Mouse (Mus musculus) ES-E14 (cell line): ENCODE measurements around the gene Gm6588. TPM values are rescaled to one million over a fixed set of nuclear protein-coding genes. Genes with fewer than 3 reads are reported as not detected.
"Not testable (repeated sequence)": the region's sequence is repeated elsewhere in the genome, so short reads cannot be mapped to it uniquely, and the experiment has no call there.

ENCODE experiments used
- DNase-seq: peaks from one replicate; pipeline ENCODE4 v3.0.0-alpha.2; 2013; ENCODE audit warnings: low read depth, low spot score
- H3K27ac ChIP-seq: 2 replicates; pipeline ENCODE4 v1.5.1; 2012; ENCODE audit warnings: low read depth, mild to moderate bottlenecking, low read length, moderate library complexity, mixed read lengths; ENCODE audit not compliant: poor library complexity, insufficient read depth, severe bottlenecking
- H3K36me3 ChIP-seq: 2 replicates; pipeline ENCODE4 v1.6.1; 2012; ENCODE audit warnings: mild to moderate bottlenecking, low read length, moderate library complexity, mixed read lengths; ENCODE audit not compliant: control insufficient read depth, poor library complexity, insufficient read depth, severe bottlenecking
- H3K4me1 ChIP-seq, 2 experiments: fragments of 150-350 bp in 1 of 2; sonication (generic) in 1 of 2; 2 replicates each; pipeline ENCODE4 v1.6.1; 2012; ENCODE audit warnings: low read length in 2 of 2, mild to moderate bottlenecking in 1 of 2, mixed read lengths in 1 of 2; ENCODE audit not compliant: control insufficient read depth in 2 of 2, insufficient read depth in 2 of 2, poor library complexity in 1 of 2
- H3K4me3 ChIP-seq, 2 experiments: fragments of 150-350 bp in 1 of 2; sonication (generic) in 1 of 2; 2 replicates each; pipeline ENCODE4 v1.5.1; 2012; ENCODE audit warnings: low read length in 2 of 2, low read depth in 1 of 2, mild to moderate bottlenecking in 1 of 2, mixed read lengths in 1 of 2; ENCODE audit not compliant: insufficient read depth in 1 of 2, poor library complexity in 1 of 2, severe bottlenecking in 1 of 2
- H3K9ac ChIP-seq: 2 replicates; pipeline ENCODE4 v1.6.1; 2012; ENCODE audit warnings: low read depth, mild to moderate bottlenecking, low read length, mixed read lengths; ENCODE audit not compliant: poor library complexity, insufficient read depth, severe bottlenecking
- H3K9me3 ChIP-seq: fragments of 150-350 bp; sonication (generic); 2 replicates; pipeline ENCODE4 v1.6.1; 2012; ENCODE audit warnings: low read depth, mild to moderate bottlenecking, low read length; ENCODE audit not compliant: control insufficient read depth, insufficient read depth
- CHD2 ChIP-seq: IDR thresholded peaks from 2 replicates; pipeline ENCODE4 v1.6.1; 2014; ENCODE audit warnings: mild to moderate bottlenecking, low read depth, low read length, inconsistent platforms
- HCFC1 ChIP-seq: IDR thresholded peaks from 2 replicates; pipeline ENCODE4 v1.6.1; 2012; ENCODE audit warnings: low read length, inconsistent platforms, borderline replicate concordance; ENCODE audit not compliant: insufficient read depth
- MAFK ChIP-seq: IDR thresholded peaks from 2 replicates; pipeline ENCODE4 v1.6.1; 2014; ENCODE audit warnings: mild to moderate bottlenecking, low read depth, low read length, inconsistent platforms; ENCODE audit not compliant: insufficient read depth
- ZC3H11A ChIP-seq: IDR thresholded peaks from 2 replicates; pipeline ENCODE4 v1.6.1; 2012; ENCODE audit warnings: low read depth, mild to moderate bottlenecking, inconsistent platforms, low read length, borderline replicate concordance
- ZNF384 ChIP-seq: IDR thresholded peaks from 2 replicates; pipeline ENCODE4 v1.6.1; 2012; ENCODE audit warnings: low read depth, low read length, inconsistent platforms
- in situ Hi-C, 2 experiments: fragments of 600-800 bp; cut with MboI; formaldehyde crosslinking; loops; one replicate each; pipeline ENCODE4 v1.15.1; 2025; ENCODE audit warnings: low sequenced_read_pairs in 2 of 2, inconsistent platforms in 1 of 2; ENCODE audit not compliant: unreplicated experiment in 2 of 2
- total RNA-seq: library from RNA; depleted of rRNA; stranded (reverse); fragments of 300-350 nt; gene quantifications from 2 replicates; pipeline ENCODE4 v1.2.3, GENCODE M21; 2012

Gene Gm6588
- total RNA-seq, 1 experiment = 0.09 TPM

DNA sequence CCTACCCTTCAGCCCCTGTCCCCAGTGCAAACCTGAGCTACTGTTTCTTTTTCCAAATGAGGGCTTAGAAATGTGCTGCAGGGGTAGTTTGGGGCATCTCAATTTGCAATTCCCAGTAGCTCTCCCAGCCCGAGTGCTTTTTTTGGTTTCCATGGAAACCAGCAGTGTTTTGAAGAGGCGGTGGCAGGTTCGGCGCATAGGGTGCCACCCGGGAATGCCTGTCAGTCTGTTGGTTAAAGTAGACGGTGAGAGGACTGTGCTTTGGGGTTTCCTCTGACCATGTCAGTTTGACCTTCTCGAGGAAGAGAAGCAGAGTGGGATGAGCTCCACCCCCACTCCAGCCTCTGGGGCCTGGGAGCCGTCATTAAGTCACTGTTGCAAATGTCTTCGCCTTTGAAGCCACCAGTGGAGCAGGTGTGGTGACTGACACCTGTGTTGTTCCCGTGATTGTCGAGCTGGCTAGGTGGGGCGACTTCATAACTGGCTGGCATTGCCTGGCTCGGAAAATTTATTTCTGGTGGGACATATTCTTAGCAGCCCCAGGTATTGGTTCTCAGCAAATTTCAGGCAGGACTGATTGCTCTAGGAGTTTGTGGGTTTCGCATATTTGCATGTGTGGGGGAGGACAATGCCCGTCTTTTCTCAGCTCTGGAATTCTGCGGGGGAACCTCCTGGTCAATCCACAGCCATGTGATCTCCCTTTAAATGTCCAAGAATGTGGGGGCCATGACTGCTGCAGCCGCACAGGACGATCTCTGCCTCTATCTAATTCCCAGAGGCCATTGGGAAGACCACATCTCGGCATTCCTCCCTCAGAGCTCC is 37.5 kb upstream of the Gm6588 start:
- H3K4me1 ChIP-seq = peaks cover 2 to 5% of the 10 kb centered on the region in 2 experiments; a peak in 2 of 4 replicates
- no peak overlapping the region for H3K4me3 ChIP-seq
- no peak for DNase-seq
- in situ Hi-C loops = no loop called here
- TF ChIP-seq CHD2 (no peak), ZC3H11A (no peak), MAFK (no peak), ZNF384 (no peak), HCFC1 (no peak)
- H3K9me3 ChIP-seq = no peaks in the 10 kb centered on the region
- no peak overlapping the region for H3K9ac ChIP-seq
- no peak overlapping the region for H3K27ac ChIP-seq
- H3K36me3 ChIP-seq = no peaks in the 10 kb centered on the region

DNA sequence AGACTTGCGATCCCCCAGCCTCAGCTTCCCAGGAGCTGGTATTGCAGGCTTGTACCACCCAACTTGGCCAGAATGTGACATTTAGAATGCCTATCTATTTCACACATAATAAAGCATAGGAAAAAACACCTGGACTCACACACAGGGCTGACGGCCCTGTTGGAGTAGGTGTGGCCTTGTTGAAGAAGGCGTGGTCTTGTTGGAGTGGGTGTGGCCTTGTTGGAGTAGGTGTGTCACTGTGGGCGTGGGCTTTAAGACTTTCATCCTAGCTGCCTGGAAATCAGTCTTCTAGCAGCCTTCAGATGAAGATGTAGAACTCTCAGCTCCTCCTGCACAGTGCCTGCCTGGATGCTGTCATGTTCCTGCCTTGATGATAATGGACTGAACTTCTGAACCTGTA is 36.4 kb upstream of the Gm6588 start:
- in situ Hi-C loops, H3K4me1 ChIP-seq: not testable (repeated sequence)

DNA sequence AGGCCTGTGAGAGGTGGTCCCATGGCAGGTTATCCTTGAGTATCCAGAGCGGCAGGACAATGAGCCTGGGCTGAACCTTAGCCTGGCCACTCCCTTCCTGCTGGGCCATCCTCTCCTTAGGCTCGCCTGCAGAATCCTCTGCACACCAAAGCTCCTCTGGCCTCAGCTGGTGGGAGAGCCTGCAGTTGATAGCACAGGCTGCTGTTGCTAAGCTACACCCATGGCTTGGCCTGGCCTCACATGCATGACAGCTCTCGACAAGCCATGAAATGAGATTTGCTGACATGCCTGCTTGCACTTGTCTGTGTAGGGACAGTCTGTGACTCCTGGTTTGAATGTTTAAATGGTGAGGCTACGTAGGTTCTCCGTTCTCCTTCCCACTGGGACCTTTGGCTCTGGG is 32.6 kb upstream of the Gm6588 start:
- in situ Hi-C loops = no loop called here
- Histone ChIP-seq H3K4me1 (peaks cover 2% of the 10 kb centered on the region in 2 experiments; a peak in 2 of 4 replicates), H3K9me3 (no peaks in the 10 kb centered on the region), H3K36me3 (no peaks in the 10 kb centered on the region), H3K27ac (no peak overlapping the region), H3K4me3 (no peak overlapping the region), H3K9ac (no peak overlapping the region)
- DNase-seq = no peak
- TF ChIP-seq ZC3H11A (no peak), MAFK (no peak), ZNF384 (no peak), HCFC1 (no peak), CHD2 (no peak)

More for the DNA sequence above, 36.4 kb upstream of the Gm6588 start:
- H3K27ac ChIP-seq, DNase-seq, H3K4me3 ChIP-seq, H3K36me3 ChIP-seq, H3K9me3 ChIP-seq, H3K9ac ChIP-seq: not testable (repeated sequence)

DNA sequence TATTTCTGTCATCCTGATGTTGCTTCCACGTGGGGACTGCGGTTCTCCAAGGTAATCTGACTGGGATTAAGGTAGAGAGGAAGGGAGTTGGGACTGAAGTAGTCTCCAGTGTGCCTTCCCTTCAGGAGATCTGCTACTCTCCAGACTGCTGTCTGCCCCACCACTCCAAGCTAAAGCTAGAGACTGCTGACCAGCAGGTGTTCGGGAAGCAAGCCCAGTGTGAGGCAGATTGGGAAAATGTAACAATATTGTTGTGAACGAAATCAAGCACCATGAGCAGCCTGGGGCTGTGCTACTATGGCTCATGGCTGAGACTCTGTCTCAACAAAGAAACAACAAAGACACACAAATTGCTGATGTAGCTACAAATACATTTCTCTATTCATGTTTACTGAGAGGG is 31.2 kb upstream of the Gm6588 start:
- TF ChIP-seq ZNF384 (no peak), HCFC1 (no peak), ZC3H11A (no peak), MAFK (no peak), CHD2 (no peak)
- in situ Hi-C loops = no loop called here
- Histone ChIP-seq H3K36me3 (no peaks in the 10 kb centered on the region), H3K4me3 (no peak overlapping the region), H3K4me1 (no peaks in the 10 kb centered on the region), H3K27ac (no peak overlapping the region), H3K9me3 (no peaks in the 10 kb centered on the region), H3K9ac (no peak overlapping the region)
- DNase-seq = no peak

DNA sequence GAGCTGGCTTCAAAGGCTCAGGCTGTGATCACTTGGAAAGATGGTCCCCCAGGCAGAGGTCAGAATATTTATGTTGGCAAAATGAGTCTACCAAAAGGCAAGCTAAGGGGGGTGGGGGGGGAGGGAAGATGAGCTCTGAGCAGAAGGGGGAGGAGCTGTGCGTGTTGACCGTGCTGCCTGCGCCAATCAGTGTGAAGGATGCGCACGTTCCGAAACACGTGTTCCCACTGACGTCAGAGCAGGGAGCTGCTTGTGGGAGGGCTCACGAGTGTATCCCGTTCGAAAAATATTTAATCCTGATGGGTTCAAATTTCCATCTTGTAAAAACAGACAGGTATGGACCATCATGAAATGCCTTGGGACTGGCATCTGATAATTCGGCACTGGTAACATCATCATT is 29.7 kb upstream of the Gm6588 start:
- no peaks in the 10 kb centered on the region for H3K36me3 ChIP-seq
- H3K4me3 ChIP-seq = no peak overlapping the region
- no peaks in the 10 kb centered on the region for H3K4me1 ChIP-seq
- H3K27ac ChIP-seq = no peak overlapping the region
- DNase-seq = no peak
- TF ChIP-seq ZNF384 (no peak), CHD2 (no peak), HCFC1 (no peak), MAFK (no peak), ZC3H11A (no peak)
- H3K9ac ChIP-seq = no peak overlapping the region
- H3K9me3 ChIP-seq = no peaks in the 10 kb centered on the region
- in situ Hi-C loops = no loop called here
